Mouse (Mus musculus): Measurements from ENCODE around the gene Plpp3.

GRCm38 (mm10) chr4:105214438-105214837 lies 57.3 kb downstream of the Plpp3 start:
- TF ChIP-seq POLR2A (IDR thresholded peaks at IDR 0.05; ENCODE audit: low read depth, low read length), result no peak
- TF ChIP-seq CTCF (IDR thresholded peaks at IDR 0.05; ENCODE audit: borderline replicate concordance, insufficient read depth, low read length), result no peak
